Mouse (Mus musculus): ENCODE results near the gene 4930544D05Rik.
A peak's percentile ranks its signal among the peaks of the same experiment; 100 is the strongest.

The 4930544D05Rik gene

GRCm38 (mm10) chr11:70643051-70643450 lies 27.4 kb downstream of the 4930544D05Rik start:
- DNase-seq (ENCODE audit: low spot score) = no peak

- DNase-seq (ENCODE audit: low spot score) = no peak
These were observed 29.0 kb downstream of the 4930544D05Rik start for GRCm38 (mm10) chr11:70644564-70645103.

- no peak for DNase-seq (ENCODE audit: low spot score)
These were observed 30.0 kb downstream of the 4930544D05Rik start for GRCm38 (mm10) chr11:70645461-70646258.

GRCm38 (mm10) chr11:70646259-70646555 lies 30.6 kb downstream of the 4930544D05Rik start:
- no peak for DNase-seq (ENCODE audit: low spot score)

- DNase-seq (ENCODE audit: low spot score) = peak; percentile 99
These were observed 31.3 kb downstream of the 4930544D05Rik start, which contains the start of the genes Rnf167 and Slc25a11 for GRCm38 (mm10) chr11:70646691-70647650. Gene Rnf167, plus strand, starts transcription at chr11:70647235. Gene Slc25a11, minus strand, starts transcription at chr11:70647479.

- DNase-seq (ENCODE audit: low spot score) = no peak
These were observed 32.2 kb downstream of the 4930544D05Rik start for GRCm38 (mm10) chr11:70647716-70648420.

GRCm38 (mm10) chr11:70648512-70648911 lies 32.9 kb downstream of the 4930544D05Rik start:
- DNase-seq (ENCODE audit: low spot score) = peak; percentile 70

- no peak for DNase-seq (ENCODE audit: low spot score)
These were observed 33.6 kb downstream of the 4930544D05Rik start for GRCm38 (mm10) chr11:70649185-70649734.

- DNase-seq (ENCODE audit: low spot score) = no peak
These were observed 34.9 kb downstream of the 4930544D05Rik start for GRCm38 (mm10) chr11:70650322-70651175.

GRCm38 (mm10) chr11:70651391-70651790 lies 35.7 kb downstream of the 4930544D05Rik start:
- no peak for DNase-seq (ENCODE audit: low spot score)

- no peak for DNase-seq (ENCODE audit: low spot score)
These were observed 36.6 kb downstream of the 4930544D05Rik start for GRCm38 (mm10) chr11:70652029-70652883.

GRCm38 (mm10) chr11:70652884-70653344 lies 37.3 kb downstream of the 4930544D05Rik start:
- no peak for DNase-seq (ENCODE audit: low spot score)

GRCm38 (mm10) chr11:70653345-70654197 lies 37.9 kb downstream of the 4930544D05Rik start:
- peak; percentile 69 for DNase-seq (ENCODE audit: low spot score)

GRCm38 (mm10) chr11:70654198-70654922 lies 38.7 kb downstream of the 4930544D05Rik start, which contains the start of gene Pfn1:
Gene Pfn1, minus strand, starts transcription at chr11:70654644.
- DNase-seq (ENCODE audit: low spot score) = peak; percentile 82

GRCm38 (mm10) chr11:70654923-70655570 lies 39.4 kb downstream of the 4930544D05Rik start:
- peak; percentile 69 for DNase-seq (ENCODE audit: low spot score)

GRCm38 (mm10) chr11:70655571-70656455 lies 40.2 kb downstream of the 4930544D05Rik start:
- DNase-seq (ENCODE audit: low spot score) = no peak

Measured in c-Kit-positive CD71-positive TER-119-positive erythroid progenitor cells, embryonic 14.5 days (primary cell).